Mouse (Mus musculus): ENCODE measurements around the gene Enpp1. TPM values are rescaled to one million over a fixed set of nuclear protein-coding genes. Genes with fewer than 3 reads are reported as not detected.
A peak's percentile ranks its signal among the peaks of the same experiment; 100 is the strongest.

Enpp1 gene
- polyA plus RNA-seq, 1 experiment from 2014 or later: 0.54 TPM

DNA sequence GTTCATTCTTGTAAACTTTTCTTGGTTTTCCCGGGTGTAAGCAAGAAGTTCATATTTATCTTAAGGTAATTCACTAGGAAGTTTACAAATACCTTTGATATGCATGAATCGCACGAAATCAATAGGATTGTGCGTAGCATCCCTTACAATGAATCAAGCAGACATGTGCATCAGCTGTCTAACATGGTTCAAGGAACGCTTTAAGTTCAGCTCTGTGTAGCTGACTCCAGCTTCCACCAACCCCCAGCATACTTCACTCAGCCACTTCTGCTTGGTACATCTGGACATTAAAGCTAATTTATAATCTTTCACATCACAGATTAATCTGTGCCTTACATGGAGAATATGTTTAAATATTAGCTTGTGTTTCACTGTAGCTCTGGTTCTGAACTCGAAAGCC lies 113.3 kb downstream of the Enpp1 start:
- Histone ChIP-seq H3K27ac (ENCODE audit: low read depth, low read length) (no peak overlapping the region), H3K9ac (ENCODE audit: low read length) (no peak overlapping the region), H3K4me2 (ENCODE audit: low read depth) (no peak overlapping the region), H3K27me3 (ENCODE audit: control insufficient read depth, insufficient read depth, low read length) (no peaks in the 10 kb centered on the region), H3K4me3 (ENCODE audit: low read depth, low read length) (no peak overlapping the region), H3K36me3 (ENCODE audit: control insufficient read depth, insufficient read depth, low read length) (no peaks in the 10 kb centered on the region), H3K4me1 (ENCODE audit: control insufficient read depth, insufficient read depth, low read length) (peaks cover 4% of the 10 kb centered on the region; the same call in 1 of the 2 replicates), H3K9me3 (ENCODE audit: control insufficient read depth, low read length) (no peaks in the 10 kb centered on the region)
- ATAC-seq (ENCODE audit: insufficient read depth, low FRiP score, low TSS enrichment) (no peak), DNase-seq (ENCODE audit: low spot score) (no peak)
- WGBS: 86% methylated on average over 6 of the region's 6 CpGs

DNA sequence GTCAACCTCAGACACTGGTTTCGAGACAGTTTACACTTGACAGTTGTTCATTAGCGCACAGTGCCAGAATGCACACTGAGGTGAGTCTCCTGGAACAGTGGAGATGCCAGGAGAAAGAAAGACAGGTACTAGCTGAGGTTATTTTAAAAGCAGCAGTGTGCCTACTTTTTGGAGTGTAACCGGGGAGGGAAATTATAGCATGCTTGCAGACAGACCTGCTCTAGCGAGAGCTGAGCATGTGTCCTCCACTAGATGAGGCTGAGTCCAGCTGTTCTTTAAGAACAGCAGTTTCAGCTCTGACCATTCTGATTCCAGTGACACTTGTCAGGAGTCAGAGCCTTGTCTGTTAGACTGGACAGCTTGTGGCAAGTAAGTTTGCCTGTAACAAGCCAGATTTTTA lies 114.2 kb downstream of the Enpp1 start:
- Histone ChIP-seq H3K4me1 (ENCODE audit: control insufficient read depth, insufficient read depth, low read length) (peaks cover 4% of the 10 kb centered on the region; the same call in 1 of the 2 replicates), H3K36me3 (ENCODE audit: control insufficient read depth, insufficient read depth, low read length) (no peaks in the 10 kb centered on the region), H3K9me3 (ENCODE audit: control insufficient read depth, low read length) (no peaks in the 10 kb centered on the region), H3K4me2 (ENCODE audit: low read depth) (no peak overlapping the region), H3K9ac (ENCODE audit: low read length) (no peak overlapping the region), H3K27ac (ENCODE audit: low read depth, low read length) (no peak overlapping the region), H3K27me3 (ENCODE audit: control insufficient read depth, insufficient read depth, low read length) (no peaks in the 10 kb centered on the region), H3K4me3 (ENCODE audit: low read depth, low read length) (no peak overlapping the region)
- no peak for ATAC-seq (ENCODE audit: insufficient read depth, low FRiP score, low TSS enrichment)
- DNase-seq (ENCODE audit: low spot score): no peak
- 88% methylated on average over 4 of the region's 4 CpGs for WGBS

GRCm38 (mm10) chr10:24596869-24597339 lies 115.1 kb downstream of the Enpp1 start:
- peaks cover 4% of the 10 kb centered on the region; the same call in 1 of the 2 replicates for H3K4me1 ChIP-seq (ENCODE audit: control insufficient read depth, insufficient read depth, low read length)
- H3K27ac ChIP-seq (ENCODE audit: low read depth, low read length): no peak overlapping the region

DNA sequence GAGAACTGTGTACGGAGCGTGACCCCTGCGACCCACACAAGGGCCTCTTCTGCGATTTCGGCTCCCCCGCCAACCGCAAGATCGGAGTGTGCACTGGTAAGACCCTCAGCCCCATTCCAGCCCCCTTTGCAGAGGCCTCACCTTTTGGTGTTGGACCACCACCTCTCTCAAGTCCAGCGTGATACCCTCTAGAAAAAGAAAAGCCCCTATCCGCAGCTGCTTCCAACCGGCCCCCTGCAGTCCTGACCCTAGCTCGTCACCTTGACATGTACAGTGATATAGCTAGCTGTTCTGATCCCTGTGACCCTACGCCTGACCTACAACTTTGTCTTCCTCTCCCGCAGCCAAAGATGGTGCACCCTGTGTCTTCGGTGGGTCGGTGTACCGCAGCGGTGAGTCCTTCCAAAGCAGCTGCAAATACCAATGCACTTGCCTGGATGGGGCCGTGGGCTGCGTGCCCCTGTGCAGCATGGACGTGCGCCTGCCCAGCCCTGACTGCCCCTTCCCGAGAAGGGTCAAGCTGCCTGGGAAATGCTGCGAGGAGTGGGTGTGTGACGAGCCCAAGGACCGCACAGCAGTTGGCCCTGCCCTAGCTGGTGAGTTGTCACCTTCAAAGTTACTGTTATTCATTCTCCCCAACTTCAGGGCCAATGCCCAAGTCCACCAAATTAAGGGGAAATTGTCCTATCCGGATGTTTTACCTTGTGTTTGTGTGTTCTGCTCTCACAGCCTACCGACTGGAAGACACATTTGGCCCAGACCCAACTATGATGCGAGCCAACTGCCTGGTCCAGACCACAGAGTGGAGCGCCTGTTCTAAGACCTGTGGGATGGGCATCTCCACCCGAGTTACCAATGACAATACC lies 115.7 kb downstream of the Enpp1 start:
- WGBS: 16% methylated on average over 31 of the region's 31 CpGs
- no peaks in the 10 kb centered on the region for H3K36me3 ChIP-seq (ENCODE audit: control insufficient read depth, insufficient read depth, low read length)
- H3K4me1 ChIP-seq (ENCODE audit: control insufficient read depth, insufficient read depth, low read length): peaks cover 4% of the 10 kb centered on the region; the same call in 1 of the 2 replicates
- H3K27me3 ChIP-seq (ENCODE audit: control insufficient read depth, insufficient read depth, low read length): no peaks in the 10 kb centered on the region
- H3K9me3 ChIP-seq (ENCODE audit: control insufficient read depth, low read length): no peaks in the 10 kb centered on the region
- ATAC-seq (ENCODE audit: insufficient read depth, low FRiP score, low TSS enrichment): peak; percentile 60
- H3K4me3 ChIP-seq (ENCODE audit: low read depth, low read length): peak overlapping the region; percentile 76
- peak overlapping the region; percentile 61 for H3K4me2 ChIP-seq (ENCODE audit: low read depth)
- H3K27ac ChIP-seq (ENCODE audit: low read depth, low read length): peak overlapping the region; percentile 88
- H3K9ac ChIP-seq (ENCODE audit: low read length): peak overlapping the region; percentile 77
- DNase-seq (ENCODE audit: low spot score): peak; percentile 26

More at GRCm38 (mm10) chr10:24596869-24597339, 115.1 kb downstream of the Enpp1 start:
- Histone ChIP-seq H3K9me3 (ENCODE audit: control insufficient read depth, low read length) (no peaks in the 10 kb centered on the region), H3K9ac (ENCODE audit: low read length) (no peak overlapping the region), H3K4me3 (ENCODE audit: low read depth, low read length) (peak overlapping the region; percentile 76), H3K27me3 (ENCODE audit: control insufficient read depth, insufficient read depth, low read length) (no peaks in the 10 kb centered on the region), H3K4me2 (ENCODE audit: low read depth) (peak overlapping the region; percentile 61), H3K36me3 (ENCODE audit: control insufficient read depth, insufficient read depth, low read length) (no peaks in the 10 kb centered on the region)
- ATAC-seq (ENCODE audit: insufficient read depth, low FRiP score, low TSS enrichment): no peak
- WGBS: 69% methylated on average over 7 of the region's 7 CpGs
- DNase-seq (ENCODE audit: low spot score): no peak

DNA sequence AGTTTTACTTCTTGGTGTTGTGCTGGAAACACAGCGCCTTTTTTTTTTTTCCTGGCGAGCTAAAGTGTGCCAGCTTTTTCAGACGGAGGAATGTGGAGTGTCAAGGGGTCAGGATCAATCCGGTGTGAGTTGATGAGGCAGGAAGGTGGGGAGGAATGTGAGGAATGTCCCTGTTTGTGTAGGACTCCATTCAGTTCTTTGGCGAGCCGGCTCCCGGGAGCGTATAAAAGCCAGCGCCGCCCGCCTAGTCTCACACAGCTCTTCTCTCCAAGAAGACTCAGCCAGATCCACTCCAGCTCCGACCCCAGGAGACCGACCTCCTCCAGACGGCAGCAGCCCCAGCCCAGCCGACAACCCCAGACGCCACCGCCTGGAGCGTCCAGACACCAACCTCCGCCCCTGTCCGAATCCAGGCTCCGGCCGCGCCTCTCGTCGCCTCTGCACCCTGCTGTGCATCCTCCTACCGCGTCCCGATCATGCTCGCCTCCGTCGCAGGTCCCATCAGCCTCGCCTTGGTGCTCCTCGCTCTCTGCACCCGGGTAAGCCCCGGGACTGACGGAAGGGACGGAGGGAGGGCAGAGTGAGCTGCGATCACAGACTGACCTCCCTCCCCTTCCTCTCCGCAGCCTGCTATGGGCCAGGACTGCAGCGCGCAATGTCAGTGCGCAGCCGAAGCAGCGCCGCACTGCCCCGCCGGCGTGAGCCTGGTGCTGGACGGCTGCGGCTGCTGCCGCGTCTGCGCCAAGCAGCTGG lies 116.5 kb downstream of the Enpp1 start, which contains the start of gene Ccn2:
Gene Ccn2, plus strand, starts transcription at position 193 of the 753 bp plus-strand sequence.
- peak within 1 kb of the TSS; percentile 61 for H3K4me2 ChIP-seq (ENCODE audit: low read depth)
- H3K9ac ChIP-seq (ENCODE audit: low read length): peak within 1 kb of the TSS; percentile 77
- no peaks in the 10 kb centered on the region for H3K9me3 ChIP-seq (ENCODE audit: control insufficient read depth, low read length)
- H3K4me3 ChIP-seq (ENCODE audit: low read depth, low read length): peak within 1 kb of the TSS; percentile 76
- under 1% methylated on average over 53 of the region's 53 CpGs for WGBS
- peak; percentile 80 for DNase-seq (ENCODE audit: low spot score)
- H3K36me3 ChIP-seq (ENCODE audit: control insufficient read depth, insufficient read depth, low read length): no peaks in the 10 kb centered on the region
- H3K4me1 ChIP-seq (ENCODE audit: control insufficient read depth, insufficient read depth, low read length): peaks cover 4% of the 10 kb centered on the region; the same call in 1 of the 2 replicates
- H3K27ac ChIP-seq (ENCODE audit: low read depth, low read length): peak within 1 kb of the TSS; percentile 88
- H3K27me3 ChIP-seq (ENCODE audit: control insufficient read depth, insufficient read depth, low read length): no peaks in the 10 kb centered on the region
- peak; percentile 92 for ATAC-seq (ENCODE audit: insufficient read depth, low FRiP score, low TSS enrichment)

DNA sequence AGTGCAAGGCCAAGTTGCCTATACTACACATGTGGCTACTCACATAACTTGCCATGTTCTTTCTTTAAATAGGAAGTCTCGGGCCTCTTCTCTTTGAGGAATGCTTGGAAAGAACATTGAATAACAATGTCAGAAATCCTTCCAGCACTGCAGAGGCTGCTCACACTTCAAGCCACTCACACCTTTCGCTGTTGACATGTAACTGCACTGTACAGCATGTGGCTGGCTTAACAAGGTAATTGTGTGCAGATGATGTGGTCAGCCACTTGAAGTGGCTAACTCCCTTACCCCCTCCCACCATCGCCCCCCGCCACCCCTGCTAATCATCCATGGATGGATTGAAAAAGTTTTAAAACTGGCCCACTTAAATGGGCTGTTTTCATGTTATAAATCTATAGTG lies 118.4 kb downstream of the Enpp1 start:
- no peak overlapping the region for H3K4me3 ChIP-seq (ENCODE audit: low read depth, low read length)
- no peak overlapping the region for H3K4me2 ChIP-seq (ENCODE audit: low read depth)
- H3K4me1 ChIP-seq (ENCODE audit: control insufficient read depth, insufficient read depth, low read length): peaks cover 4% of the 10 kb centered on the region; the same call in 1 of the 2 replicates
- no peak overlapping the region for H3K27ac ChIP-seq (ENCODE audit: low read depth, low read length)
- H3K9ac ChIP-seq (ENCODE audit: low read length): no peak overlapping the region
- DNase-seq (ENCODE audit: low spot score) (no peak), ATAC-seq (ENCODE audit: insufficient read depth, low FRiP score, low TSS enrichment) (no peak)
- WGBS: 81% methylated on average over 4 of the region's 4 CpGs
- H3K36me3 ChIP-seq (ENCODE audit: control insufficient read depth, insufficient read depth, low read length): no peaks in the 10 kb centered on the region
- H3K27me3 ChIP-seq (ENCODE audit: control insufficient read depth, insufficient read depth, low read length): no peaks in the 10 kb centered on the region
- H3K9me3 ChIP-seq (ENCODE audit: control insufficient read depth, low read length): no peaks in the 10 kb centered on the region

DNA sequence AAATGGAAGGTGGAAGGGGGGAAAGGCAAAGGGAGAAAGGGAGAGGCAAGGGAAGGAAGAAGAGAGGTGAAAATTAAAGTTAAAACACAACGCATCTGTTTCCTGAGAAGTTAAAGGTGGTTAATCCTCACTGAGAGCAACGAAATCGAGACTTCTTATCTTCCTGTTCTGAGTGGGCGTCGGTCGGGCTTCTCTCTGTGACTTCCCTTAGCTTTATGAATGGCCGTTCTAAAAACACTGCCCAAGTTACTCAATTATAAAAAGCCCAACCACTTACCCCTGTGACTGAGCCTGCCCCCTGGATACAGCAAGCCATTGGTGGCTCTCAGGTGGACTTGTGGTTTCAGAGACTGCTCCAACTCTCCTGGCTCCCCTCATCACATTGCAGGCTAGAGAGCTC lies 119.0 kb downstream of the Enpp1 start:
- no peak for ATAC-seq (ENCODE audit: insufficient read depth, low FRiP score, low TSS enrichment)
- Histone ChIP-seq H3K9me3 (ENCODE audit: control insufficient read depth, low read length) (no peaks in the 10 kb centered on the region), H3K9ac (ENCODE audit: low read length) (no peak overlapping the region), H3K36me3 (ENCODE audit: control insufficient read depth, insufficient read depth, low read length) (no peaks in the 10 kb centered on the region), H3K27ac (ENCODE audit: low read depth, low read length) (no peak overlapping the region), H3K4me2 (ENCODE audit: low read depth) (no peak overlapping the region), H3K4me3 (ENCODE audit: low read depth, low read length) (no peak overlapping the region), H3K4me1 (ENCODE audit: control insufficient read depth, insufficient read depth, low read length) (peaks cover 4% of the 10 kb centered on the region; the same call in 1 of the 2 replicates), H3K27me3 (ENCODE audit: control insufficient read depth, insufficient read depth, low read length) (no peaks in the 10 kb centered on the region)
- 80% methylated on average over 7 of the region's 7 CpGs for WGBS
- no peak for DNase-seq (ENCODE audit: low spot score)

DNA sequence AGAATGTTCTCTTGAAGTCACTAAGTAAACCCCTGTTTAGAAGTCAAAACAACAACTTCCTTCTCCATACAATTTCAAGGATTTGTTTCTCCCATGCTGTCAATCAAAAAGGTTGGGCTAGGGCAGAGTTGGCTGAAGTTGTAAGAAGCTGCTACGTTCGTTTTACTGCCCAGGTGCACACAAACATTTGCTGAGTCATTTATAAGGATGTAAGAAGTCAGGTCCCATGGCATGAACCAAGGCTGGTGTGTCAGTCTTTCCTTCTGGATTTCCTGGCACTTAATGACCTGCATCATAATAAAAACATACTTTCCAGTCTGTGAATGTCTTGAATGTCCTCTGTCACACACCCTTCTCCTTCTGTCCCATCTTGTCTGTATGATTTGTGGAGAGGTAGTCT lies 119.6 kb downstream of the Enpp1 start:
- WGBS: 85% methylated on average over 2 of the region's 2 CpGs
- H3K9ac ChIP-seq (ENCODE audit: low read length): no peak overlapping the region
- peaks cover 4% of the 10 kb centered on the region; the same call in 1 of the 2 replicates for H3K4me1 ChIP-seq (ENCODE audit: control insufficient read depth, insufficient read depth, low read length)
- no peak overlapping the region for H3K4me3 ChIP-seq (ENCODE audit: low read depth, low read length)
- H3K4me2 ChIP-seq (ENCODE audit: low read depth): no peak overlapping the region
- DNase-seq (ENCODE audit: low spot score): no peak
- no peaks in the 10 kb centered on the region for H3K36me3 ChIP-seq (ENCODE audit: control insufficient read depth, insufficient read depth, low read length)
- no peaks in the 10 kb centered on the region for H3K9me3 ChIP-seq (ENCODE audit: control insufficient read depth, low read length)
- no peaks in the 10 kb centered on the region for H3K27me3 ChIP-seq (ENCODE audit: control insufficient read depth, insufficient read depth, low read length)
- H3K27ac ChIP-seq (ENCODE audit: low read depth, low read length): no peak overlapping the region
- no peak for ATAC-seq (ENCODE audit: insufficient read depth, low FRiP score, low TSS enrichment)

All from neural tube, embryonic 11.5 days (tissue).